Mouse (Mus musculus): Measurements from ENCODE around the gene Aven. TPM values are rescaled to one million over a fixed set of nuclear protein-coding genes. Genes with fewer than 3 reads are reported as not detected.

Aven gene
- total and polyA plus RNA-seq, 3 experiments = 5.8 to 18.4 (median 16.9) TPM

DNA sequence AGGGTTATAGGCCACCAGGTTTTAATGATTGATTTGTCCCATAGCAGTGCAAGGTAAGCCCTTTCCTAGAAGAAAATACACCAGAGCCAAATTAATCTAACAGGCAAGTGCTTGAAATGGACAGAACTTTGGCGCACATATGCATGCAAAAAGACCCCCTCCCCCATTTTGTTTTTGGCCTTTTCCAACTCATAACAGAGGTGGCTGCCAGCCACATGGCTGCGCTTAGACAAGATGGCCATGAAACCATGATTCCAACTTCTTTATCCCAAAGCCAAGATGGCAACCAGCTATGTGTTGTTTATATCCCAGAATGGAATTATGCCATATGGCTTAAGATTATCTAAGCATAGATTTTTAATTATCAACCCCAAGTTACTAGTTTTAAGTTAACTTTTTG is 101.0 kb downstream of the Aven start:
- Histone ChIP-seq H3K9ac (ENCODE audit: low read depth, low read length) (no peak overlapping the region), H3K4me1 (ENCODE audit: control insufficient read depth, insufficient read depth, low read length) (peaks cover 3% of the 10 kb centered on the region; the same call in 1 of the 2 replicates), H3K79me2 (replicated peaks; ENCODE audit: control insufficient read depth, insufficient read depth, low read length) (no peaks in the 10 kb centered on the region), H3K4me3 (no peak overlapping the region), H3K27ac (no peak overlapping the region), H3K27me3 (ENCODE audit: control insufficient read depth, insufficient read depth, low read length) (no peaks in the 10 kb centered on the region), H3K36me3 (ENCODE audit: control insufficient read depth, insufficient read depth, low read length) (no peaks in the 10 kb centered on the region)
- WGBS = 97% methylated on average over 2 of the region's 2 CpGs
- no peak for DNase-seq
- no peak for TF ChIP-seq EP300 (IDR thresholded peaks at IDR 0.05; ENCODE audit: insufficient read depth, low read depth, low read length)
- TF ChIP-seq POLR2A (IDR thresholded peaks at IDR 0.05; ENCODE audit: insufficient read depth, low read depth, low read length) = no peak
- no peak for TF ChIP-seq CTCF (IDR thresholded peaks at IDR 0.05)
- intact Hi-C loops (cut with DNase I) = no loop called here

DNA sequence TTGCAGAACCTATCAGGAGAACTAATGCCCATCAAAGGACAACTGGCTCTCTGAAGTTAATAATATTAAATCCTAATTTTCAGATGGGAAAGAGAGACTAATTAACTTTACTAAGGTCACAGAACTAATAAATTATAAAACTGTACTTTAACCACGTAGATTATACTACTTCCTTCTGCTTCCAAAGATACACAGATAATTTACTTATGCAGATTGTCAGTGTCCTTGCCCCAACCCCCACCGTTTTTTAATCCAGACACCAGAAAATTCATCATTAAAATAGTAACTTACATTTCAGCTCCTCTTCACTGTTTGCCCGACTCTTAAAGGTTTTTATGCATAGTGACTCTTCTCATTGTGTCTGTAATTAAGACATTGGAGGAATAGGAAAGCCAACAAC is 103.0 kb downstream of the Aven start:
- Histone ChIP-seq H3K9ac (ENCODE audit: low read depth, low read length) (no peak overlapping the region), H3K36me3 (ENCODE audit: control insufficient read depth, insufficient read depth, low read length) (no peaks in the 10 kb centered on the region), H3K79me2 (replicated peaks; ENCODE audit: control insufficient read depth, insufficient read depth, low read length) (no peaks in the 10 kb centered on the region), H3K4me1 (ENCODE audit: control insufficient read depth, insufficient read depth, low read length) (peaks cover 3% of the 10 kb centered on the region; the same call in 1 of the 2 replicates), H3K27me3 (ENCODE audit: control insufficient read depth, insufficient read depth, low read length) (no peaks in the 10 kb centered on the region), H3K27ac (no peak overlapping the region), H3K4me3 (no peak overlapping the region)
- WGBS = 75% methylated on average over 3 of the region's 3 CpGs
- DNase-seq = no peak
- no peak for TF ChIP-seq POLR2A (IDR thresholded peaks at IDR 0.05; ENCODE audit: insufficient read depth, low read depth, low read length)
- no peak for TF ChIP-seq EP300 (IDR thresholded peaks at IDR 0.05; ENCODE audit: insufficient read depth, low read depth, low read length)
- TF ChIP-seq CTCF (IDR thresholded peaks at IDR 0.05) = no peak
- intact Hi-C loops (cut with DNase I) = no loop called here

DNA sequence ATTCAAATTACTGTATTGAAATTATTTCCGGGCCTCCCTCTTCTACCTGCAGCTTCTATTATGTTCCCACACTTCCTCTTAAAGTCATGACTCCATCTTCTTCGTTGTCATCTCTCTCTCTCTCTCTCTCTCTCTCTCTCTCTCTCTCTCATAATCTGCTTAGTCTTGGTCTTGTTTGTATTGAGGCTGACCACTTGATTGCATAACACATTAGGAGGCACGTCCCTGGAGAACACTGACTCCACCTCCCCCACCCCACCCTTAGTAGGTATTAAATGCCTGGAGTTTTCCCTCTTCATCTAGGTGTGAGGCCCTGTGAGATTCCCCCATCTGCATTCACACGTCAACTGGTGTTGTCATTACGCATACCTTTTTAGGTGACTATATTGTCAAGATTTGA is 103.7 kb downstream of the Aven start:
- no peak for DNase-seq
- 73% methylated on average over 5 of the region's 5 CpGs for WGBS
- H3K4me3 ChIP-seq = no peak overlapping the region
- intact Hi-C loops (cut with DNase I) = no loop called here
- no peaks in the 10 kb centered on the region for H3K79me2 ChIP-seq (replicated peaks; ENCODE audit: control insufficient read depth, insufficient read depth, low read length)
- H3K36me3 ChIP-seq (ENCODE audit: control insufficient read depth, insufficient read depth, low read length) = no peaks in the 10 kb centered on the region
- no peak overlapping the region for H3K27ac ChIP-seq
- TF ChIP-seq CTCF (IDR thresholded peaks at IDR 0.05) (no peak), POLR2A (IDR thresholded peaks at IDR 0.05; ENCODE audit: insufficient read depth, low read depth, low read length) (no peak)
- peaks cover 2% of the 10 kb centered on the region; the same call in 1 of the 2 replicates for H3K4me1 ChIP-seq (ENCODE audit: control insufficient read depth, insufficient read depth, low read length)
- no peaks in the 10 kb centered on the region for H3K27me3 ChIP-seq (ENCODE audit: control insufficient read depth, insufficient read depth, low read length)
- no peak overlapping the region for H3K9ac ChIP-seq (ENCODE audit: low read depth, low read length)

DNA sequence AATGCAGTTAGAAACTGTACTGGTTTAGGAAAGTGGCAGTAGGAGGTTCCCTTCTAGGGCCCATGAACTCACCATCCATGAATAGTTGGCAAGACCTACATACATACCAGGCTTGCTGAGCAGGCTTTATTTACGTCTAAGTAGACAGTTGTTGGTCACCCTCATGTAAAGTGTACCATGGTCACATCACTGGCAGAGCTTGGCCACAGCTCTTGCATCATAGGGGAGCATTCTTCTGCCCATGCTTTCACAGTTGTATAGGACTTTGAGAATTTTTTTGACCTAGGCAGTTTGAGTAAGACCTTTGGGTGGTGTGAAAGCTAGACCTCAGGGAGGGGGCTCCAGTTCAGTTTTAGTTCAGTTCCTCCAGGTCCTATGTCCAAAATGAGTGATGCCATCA is 104.3 kb downstream of the Aven start:
- Histone ChIP-seq H3K36me3 (ENCODE audit: control insufficient read depth, insufficient read depth, low read length) (no peaks in the 10 kb centered on the region), H3K79me2 (replicated peaks; ENCODE audit: control insufficient read depth, insufficient read depth, low read length) (no peaks in the 10 kb centered on the region), H3K9ac (ENCODE audit: low read depth, low read length) (no peak overlapping the region), H3K4me1 (ENCODE audit: control insufficient read depth, insufficient read depth, low read length) (no peaks in the 10 kb centered on the region), H3K27me3 (ENCODE audit: control insufficient read depth, insufficient read depth, low read length) (no peaks in the 10 kb centered on the region), H3K4me3 (no peak overlapping the region), H3K27ac (no peak overlapping the region)
- WGBS = 45% methylated on average over 1 of the region's 1 CpGs
- intact Hi-C loops (cut with DNase I) = no loop called here
- TF ChIP-seq EP300 (IDR thresholded peaks at IDR 0.05; ENCODE audit: insufficient read depth, low read depth, low read length) (no peak), CTCF (IDR thresholded peaks at IDR 0.05) (no peak), POLR2A (IDR thresholded peaks at IDR 0.05; ENCODE audit: insufficient read depth, low read depth, low read length) (no peak)
- no peak for DNase-seq

DNA sequence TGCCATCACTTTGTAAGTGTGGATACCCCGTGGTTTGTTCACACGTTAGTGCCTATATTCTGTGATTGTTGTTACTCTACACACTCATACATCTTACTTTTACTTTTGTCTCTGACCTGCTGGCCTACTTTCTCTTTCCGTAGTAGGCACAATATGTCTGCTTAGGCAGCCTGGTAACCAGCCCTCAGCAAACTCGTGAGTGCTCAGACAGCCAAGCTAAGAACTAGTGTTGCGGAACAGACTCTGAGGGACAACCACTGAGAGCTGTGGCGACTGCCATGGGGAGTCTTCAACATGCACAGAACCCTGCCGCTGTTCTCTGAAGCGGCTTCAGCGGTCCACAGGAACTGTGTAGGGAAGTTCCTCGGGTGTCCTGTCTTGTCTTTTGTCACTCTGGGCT is 107.5 kb downstream of the Aven start:
- no peaks in the 10 kb centered on the region for H3K4me1 ChIP-seq (ENCODE audit: control insufficient read depth, insufficient read depth, low read length)
- intact Hi-C loops (cut with DNase I) = no loop called here
- no peak overlapping the region for H3K9ac ChIP-seq (ENCODE audit: low read depth, low read length)
- no peak overlapping the region for H3K27ac ChIP-seq
- no peaks in the 10 kb centered on the region for H3K27me3 ChIP-seq (ENCODE audit: control insufficient read depth, insufficient read depth, low read length)
- TF ChIP-seq CTCF (IDR thresholded peaks at IDR 0.05) (no peak), EP300 (IDR thresholded peaks at IDR 0.05; ENCODE audit: insufficient read depth, low read depth, low read length) (no peak), POLR2A (IDR thresholded peaks at IDR 0.05; ENCODE audit: insufficient read depth, low read depth, low read length) (no peak)
- no peak overlapping the region for H3K4me3 ChIP-seq
- no peaks in the 10 kb centered on the region for H3K36me3 ChIP-seq (ENCODE audit: control insufficient read depth, insufficient read depth, low read length)
- DNase-seq = no peak
- no peaks in the 10 kb centered on the region for H3K79me2 ChIP-seq (replicated peaks; ENCODE audit: control insufficient read depth, insufficient read depth, low read length)
- WGBS = 75% methylated on average over 10 of the region's 10 CpGs

DNA sequence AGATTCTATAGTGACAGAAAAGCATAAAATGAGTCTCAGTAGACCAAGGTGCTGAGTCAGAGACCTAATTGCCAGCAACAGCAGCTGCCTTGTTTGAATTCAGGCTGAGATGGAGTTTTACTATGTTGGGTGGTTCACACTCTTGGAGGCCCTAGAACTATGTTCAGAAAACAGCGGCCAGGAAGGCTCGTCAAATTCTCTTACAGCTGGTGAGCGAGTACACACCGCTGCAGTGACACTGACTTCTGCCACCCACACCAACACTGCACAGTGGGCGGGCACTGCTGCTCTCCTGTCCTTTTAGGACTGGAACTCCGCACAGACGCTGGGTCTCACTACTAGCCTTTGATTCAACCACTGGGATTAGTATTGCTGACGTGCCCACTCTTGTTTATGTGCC is 109.7 kb downstream of the Aven start:
- Histone ChIP-seq H3K27me3 (ENCODE audit: control insufficient read depth, insufficient read depth, low read length) (no peaks in the 10 kb centered on the region), H3K27ac (no peak overlapping the region), H3K9ac (ENCODE audit: low read depth, low read length) (no peak overlapping the region), H3K36me3 (ENCODE audit: control insufficient read depth, insufficient read depth, low read length) (no peaks in the 10 kb centered on the region), H3K4me1 (ENCODE audit: control insufficient read depth, insufficient read depth, low read length) (no peaks in the 10 kb centered on the region), H3K79me2 (replicated peaks; ENCODE audit: control insufficient read depth, insufficient read depth, low read length) (no peaks in the 10 kb centered on the region), H3K4me3 (no peak overlapping the region)
- intact Hi-C loops (cut with DNase I) = no loop called here
- WGBS = 70% methylated on average over 8 of the region's 8 CpGs
- TF ChIP-seq EP300 (IDR thresholded peaks at IDR 0.05; ENCODE audit: insufficient read depth, low read depth, low read length) (no peak), POLR2A (IDR thresholded peaks at IDR 0.05; ENCODE audit: insufficient read depth, low read depth, low read length) (no peak), CTCF (IDR thresholded peaks at IDR 0.05) (no peak)
- DNase-seq = no peak
